Mouse (Mus musculus) thymus, postnatal 25 days (tissue): Measurements from ENCODE around the gene Gpalpp1.

Source experiments
- DNase-seq: peaks from one replicate; pipeline ENCODE4 v3.0.0; 2022

The Gpalpp1 gene

GRCm38 (mm10) chr14:76097815-76098214 is 12.7 kb downstream of the Gpalpp1 start:
- DNase-seq: no peak

- DNase-seq: no peak
These were observed 13.3 kb downstream of the Gpalpp1 start for GRCm38 (mm10) chr14:76097244-76097643.

GRCm38 (mm10) chr14:76084188-76084587 is 26.4 kb downstream of the Gpalpp1 start:
- DNase-seq: no peak

GRCm38 (mm10) chr14:76082086-76082636 is 28.4 kb downstream of the Gpalpp1 start:
- no peak for DNase-seq

GRCm38 (mm10) chr14:76081451-76081850 is 29.1 kb downstream of the Gpalpp1 start:
- DNase-seq: no peak

GRCm38 (mm10) chr14:76077088-76077491 is 33.5 kb downstream of the Gpalpp1 start:
- peak; percentile 14 for DNase-seq

GRCm38 (mm10) chr14:76076602-76077001 is 34.0 kb downstream of the Gpalpp1 start:
- no peak for DNase-seq

GRCm38 (mm10) chr14:76075721-76076120 is 34.8 kb downstream of the Gpalpp1 start:
- DNase-seq: no peak

- DNase-seq: no peak
These were observed 36.4 kb downstream of the Gpalpp1 start for GRCm38 (mm10) chr14:76074206-76074605.

- DNase-seq: no peak
These were observed 37.9 kb downstream of the Gpalpp1 start for GRCm38 (mm10) chr14:76072626-76073025.

GRCm38 (mm10) chr14:76069296-76069695 is 41.3 kb downstream of the Gpalpp1 start:
- no peak for DNase-seq

- no peak for DNase-seq
These were observed 42.3 kb downstream of the Gpalpp1 start for GRCm38 (mm10) chr14:76068296-76068695.

- DNase-seq: no peak
These were observed 43.3 kb downstream of the Gpalpp1 start for GRCm38 (mm10) chr14:76067237-76067636.

GRCm38 (mm10) chr14:76059441-76059840 is 51.1 kb downstream of the Gpalpp1 start:
- DNase-seq: no peak

GRCm38 (mm10) chr14:76053726-76054125 is 56.8 kb downstream of the Gpalpp1 start:
- DNase-seq: no peak

- no peak for DNase-seq
These were observed 58.6 kb downstream of the Gpalpp1 start for GRCm38 (mm10) chr14:76051966-76052365.

- no peak for DNase-seq
These were observed 64.8 kb downstream of the Gpalpp1 start for GRCm38 (mm10) chr14:76045767-76046166.

GRCm38 (mm10) chr14:76044164-76044557 is 66.4 kb downstream of the Gpalpp1 start:
- no peak for DNase-seq

GRCm38 (mm10) chr14:76043251-76044163 is 67.1 kb downstream of the Gpalpp1 start:
- no peak for DNase-seq
